Mouse (Mus musculus) cerebellum, postnatal 10 days (tissue): ENCODE measurements at regions not wholly inside any gene's neighbourhood (a gene's known extent, or its start where the extent isn't known, plus 50 kb on each side); places are given as distances from the start of the nearest gene placed in this dataset.
A peak's percentile ranks its signal among the peaks of the same experiment; 100 is the strongest.

Experiments
- DNase-seq, 2 experiments: peaks; one replicate each; pipeline ENCODE4 v3.0.0; 2021; ENCODE audit warnings: mixed read lengths in 2 of 2

DNA sequence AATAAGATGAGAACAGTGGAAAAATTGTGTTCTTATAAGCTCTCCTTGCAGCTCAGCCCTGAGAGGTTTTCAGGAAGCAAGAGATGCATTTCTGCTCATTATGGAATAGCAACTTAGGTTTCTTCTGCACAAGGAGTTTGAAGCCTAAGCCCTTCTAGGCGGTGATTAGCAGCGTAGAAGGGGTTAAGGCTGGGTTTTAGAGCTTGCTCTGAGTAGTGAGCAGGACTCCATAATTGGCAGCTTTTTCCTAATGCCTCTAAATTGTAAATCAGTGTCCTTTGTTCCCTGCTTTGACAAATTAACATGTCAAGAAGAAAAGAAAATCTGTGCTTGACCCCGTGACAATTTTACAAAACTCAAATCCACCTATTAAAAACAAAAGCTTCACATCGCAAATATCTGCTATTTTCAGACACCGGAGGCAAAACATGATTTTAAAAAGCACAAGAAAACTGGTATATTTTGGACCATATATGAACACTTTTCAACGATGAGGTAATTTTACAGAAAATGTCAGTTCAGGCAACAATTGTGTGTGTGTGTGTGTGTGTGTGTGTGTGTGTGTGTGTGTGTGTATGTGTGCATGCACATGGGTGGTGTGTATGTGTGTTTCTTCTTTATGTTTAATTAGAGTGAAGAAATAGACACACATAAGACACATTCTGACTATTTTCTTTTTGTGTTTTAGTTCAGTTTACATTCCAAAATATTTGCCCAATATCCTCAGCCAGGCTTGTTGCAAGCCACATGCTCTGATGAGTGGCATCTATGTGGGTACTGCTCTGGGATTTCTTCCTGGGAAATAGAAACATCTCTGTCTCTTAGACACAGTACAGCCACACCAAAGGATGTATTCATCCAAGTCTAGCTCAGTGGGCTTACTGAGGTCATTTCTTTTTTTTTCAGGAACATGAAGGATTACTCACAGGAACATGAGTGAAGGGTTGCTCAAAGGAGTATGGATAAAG is 804.3 kb downstream of the Tmem132b start:
- no peak for DNase-seq

- no peak for DNase-seq
These were observed 806.3 kb downstream of the Tmem132b start for GRCm38 (mm10) chr5:126337884-126338283.

GRCm38 (mm10) chr5:126343570-126343969 is 812.0 kb downstream of the Tmem132b start:
- no peak for DNase-seq

DNA sequence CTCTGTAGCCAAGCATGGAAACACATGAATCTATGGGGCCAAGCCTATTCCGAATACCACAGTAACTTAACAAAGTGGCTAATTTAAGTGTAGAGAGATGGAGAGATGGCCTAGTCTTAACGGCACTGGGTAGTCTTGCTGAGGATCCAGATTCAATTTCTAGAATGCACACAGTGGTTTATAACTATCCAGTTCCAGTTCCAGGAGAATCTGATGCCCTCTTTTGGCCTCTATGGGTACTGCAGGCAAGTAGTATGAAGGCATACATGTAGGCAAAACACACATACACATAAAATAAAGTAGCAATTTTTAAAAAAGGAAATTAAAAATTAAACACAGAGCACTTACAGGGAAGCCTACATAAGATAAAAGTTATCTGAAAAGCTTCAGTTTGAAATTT is 819.4 kb downstream of the Tmem132b start:
- no peak for DNase-seq

DNA sequence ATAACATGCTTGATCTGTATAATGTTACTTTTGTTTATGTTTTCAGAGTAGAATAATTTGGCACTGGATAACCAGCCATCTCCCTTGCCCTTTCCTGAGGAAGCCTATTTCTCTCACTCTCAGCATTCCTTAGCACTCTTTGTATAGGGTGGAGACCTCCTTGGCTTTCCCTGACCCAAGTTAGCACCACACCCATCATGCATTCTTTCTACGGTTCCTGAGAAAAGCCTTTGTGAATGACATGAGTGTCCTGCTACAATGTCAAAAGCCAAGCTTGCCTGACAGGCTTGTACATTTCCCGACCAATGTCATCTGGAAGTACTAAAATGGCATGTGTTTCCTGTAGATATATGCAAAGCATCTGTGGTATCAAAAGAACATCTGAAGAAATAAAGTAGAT is 837.9 kb downstream of the Tmem132b start:
- DNase-seq = no peak

GRCm38 (mm10) chr5:126392306-126392705 is 849.3 kb upstream of the Tmem132c start:
- no peak for DNase-seq

DNA sequence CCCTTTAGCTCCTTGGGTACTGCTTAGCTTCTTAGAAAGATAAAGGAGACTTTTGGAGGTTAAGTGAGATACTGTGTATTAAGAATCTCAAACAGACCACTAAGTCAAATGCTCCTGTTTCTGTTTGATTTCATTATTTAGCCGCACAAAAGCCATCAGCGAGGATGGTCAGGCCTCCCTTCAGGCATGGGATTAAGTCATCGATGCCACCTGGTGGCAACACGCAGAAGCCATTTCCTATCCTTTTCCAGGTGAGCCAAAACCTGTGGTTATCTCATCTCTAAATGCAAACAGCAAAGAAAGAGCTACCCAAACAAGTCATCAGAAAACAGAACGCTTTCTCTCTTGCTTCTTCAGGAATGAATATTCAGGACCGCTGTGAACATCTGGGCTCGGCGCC is 846.3 kb upstream of the Tmem132c start:
- peak; percentile 61 to 64 for DNase-seq

DNA sequence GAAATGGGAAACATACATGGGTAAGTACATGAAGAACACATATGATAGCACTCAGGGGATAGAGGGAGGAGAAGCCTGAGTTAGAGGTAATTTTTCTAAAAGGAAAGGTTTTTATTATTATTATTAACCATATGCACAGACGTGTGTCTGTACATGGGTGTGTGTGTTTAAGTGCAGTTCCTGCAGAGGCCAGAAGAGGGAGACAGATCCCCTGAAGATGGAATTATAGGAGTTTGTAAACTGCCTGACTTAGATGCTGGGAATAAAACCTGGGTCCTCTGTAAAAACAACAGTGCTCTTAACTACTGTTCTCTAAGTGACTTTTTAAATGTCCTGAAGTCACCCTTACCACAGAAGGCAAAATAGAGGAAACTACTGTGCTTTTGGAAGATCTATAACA is 809.9 kb upstream of the Tmem132c start:
- DNase-seq = peak; percentile 6 to 7

GRCm38 (mm10) chr5:126438696-126439095 is 802.9 kb upstream of the Tmem132c start:
- no peak for DNase-seq

GRCm38 (mm10) chr5:126440516-126440915 is 801.1 kb upstream of the Tmem132c start:
- no peak for DNase-seq

- no peak for DNase-seq
These were observed 765.8 kb upstream of the Tmem132c start for GRCm38 (mm10) chr5:126475761-126476160.

- no peak for DNase-seq
These were observed 719.5 kb upstream of the Tmem132c start for GRCm38 (mm10) chr5:126522076-126522475.

DNA sequence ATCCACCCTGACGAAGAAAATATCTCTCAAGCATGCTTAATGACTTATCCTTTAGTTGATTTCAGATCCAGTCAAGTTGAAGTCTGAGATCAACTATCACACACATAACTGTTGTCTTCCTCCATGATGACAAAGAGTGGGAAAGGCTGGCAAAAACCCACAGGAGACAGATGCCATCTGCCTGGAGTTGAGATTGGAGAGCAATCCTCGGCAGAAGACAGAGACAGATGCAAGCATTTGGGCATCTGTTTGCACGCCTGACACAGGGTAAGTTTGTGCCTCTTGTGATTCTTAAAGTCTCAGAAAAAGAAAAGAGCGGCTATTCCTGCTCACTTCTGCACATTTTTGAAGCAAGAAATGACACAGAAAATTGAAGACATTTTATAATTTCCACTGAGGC is 715.7 kb upstream of the Tmem132c start:
- peak in 1 of 2 experiments; percentile 6 for DNase-seq

DNA sequence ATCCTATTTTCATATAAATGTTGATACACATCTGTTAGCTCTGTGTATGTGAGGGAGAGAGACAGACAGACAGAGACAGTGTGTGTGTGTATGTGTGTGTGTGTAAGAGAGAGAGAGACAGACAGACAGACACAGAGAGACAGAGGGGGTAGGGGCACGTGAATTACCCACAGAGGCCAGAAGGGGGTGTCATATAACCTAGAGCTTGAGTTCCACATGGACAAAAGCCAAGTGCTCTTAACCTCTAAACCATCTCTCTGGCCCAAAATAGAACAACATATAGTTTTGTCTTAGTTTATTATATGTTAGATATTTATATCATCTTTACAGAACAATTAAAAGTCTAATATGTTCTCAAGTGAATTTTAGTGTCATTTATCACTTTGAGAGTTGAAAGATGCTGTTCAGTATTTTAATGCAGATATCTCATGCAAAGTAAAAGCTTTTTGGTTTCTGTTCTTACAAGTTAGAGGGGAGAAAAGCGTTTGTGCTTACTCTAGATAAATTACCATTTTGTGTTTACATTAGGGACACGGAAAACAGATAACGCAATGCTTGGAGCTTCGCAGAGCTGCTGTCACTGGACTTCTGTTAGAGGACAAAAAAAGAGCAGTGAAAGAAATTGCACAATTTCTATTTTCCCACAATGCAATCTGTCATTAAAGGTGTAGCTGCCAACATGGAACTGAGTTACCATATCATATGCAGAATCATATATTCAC is 710.6 kb upstream of the Tmem132c start:
- DNase-seq = peak in 1 of 2 experiments; percentile 20

GRCm38 (mm10) chr5:126531528-126531894 is 710.1 kb upstream of the Tmem132c start:
- no peak for DNase-seq

DNA sequence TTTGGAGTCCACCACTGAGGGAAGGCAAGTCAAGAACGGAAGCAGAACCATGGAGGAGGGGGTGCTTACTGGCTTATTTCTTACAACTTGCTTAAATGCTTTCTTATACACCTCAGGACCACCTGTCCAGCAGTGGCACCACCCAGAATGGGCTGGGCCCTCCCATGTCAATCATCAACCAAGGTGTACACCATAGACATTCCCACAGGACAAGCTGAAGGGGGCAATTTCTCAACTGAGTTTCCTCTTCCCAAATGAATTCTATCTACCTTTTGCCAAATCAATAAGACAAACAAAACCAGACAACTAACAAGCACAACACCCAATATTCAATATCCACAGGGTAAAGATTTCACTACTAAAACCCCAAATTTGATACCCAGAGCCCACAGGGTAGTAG is 709.6 kb upstream of the Tmem132c start:
- no peak for DNase-seq

DNA sequence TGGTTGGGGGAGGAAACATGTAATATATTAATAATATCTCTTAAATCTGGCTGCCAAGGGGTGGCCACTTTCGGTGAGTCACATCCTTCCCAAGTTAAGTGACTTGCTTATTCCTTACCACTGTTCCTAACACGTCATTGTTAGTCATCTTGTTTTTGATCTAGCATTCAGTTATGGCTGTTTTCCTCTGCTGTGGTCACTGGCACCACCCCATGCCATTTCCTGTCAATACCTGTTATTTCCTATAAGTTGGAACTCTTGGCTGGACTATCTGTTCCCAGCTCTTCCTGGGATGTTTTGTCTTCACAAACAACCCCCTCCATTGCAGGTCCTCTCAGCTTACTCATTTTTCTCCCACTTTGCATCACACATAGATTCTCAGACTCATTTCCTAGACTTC is 703.5 kb upstream of the Tmem132c start:
- DNase-seq = no peak

DNA sequence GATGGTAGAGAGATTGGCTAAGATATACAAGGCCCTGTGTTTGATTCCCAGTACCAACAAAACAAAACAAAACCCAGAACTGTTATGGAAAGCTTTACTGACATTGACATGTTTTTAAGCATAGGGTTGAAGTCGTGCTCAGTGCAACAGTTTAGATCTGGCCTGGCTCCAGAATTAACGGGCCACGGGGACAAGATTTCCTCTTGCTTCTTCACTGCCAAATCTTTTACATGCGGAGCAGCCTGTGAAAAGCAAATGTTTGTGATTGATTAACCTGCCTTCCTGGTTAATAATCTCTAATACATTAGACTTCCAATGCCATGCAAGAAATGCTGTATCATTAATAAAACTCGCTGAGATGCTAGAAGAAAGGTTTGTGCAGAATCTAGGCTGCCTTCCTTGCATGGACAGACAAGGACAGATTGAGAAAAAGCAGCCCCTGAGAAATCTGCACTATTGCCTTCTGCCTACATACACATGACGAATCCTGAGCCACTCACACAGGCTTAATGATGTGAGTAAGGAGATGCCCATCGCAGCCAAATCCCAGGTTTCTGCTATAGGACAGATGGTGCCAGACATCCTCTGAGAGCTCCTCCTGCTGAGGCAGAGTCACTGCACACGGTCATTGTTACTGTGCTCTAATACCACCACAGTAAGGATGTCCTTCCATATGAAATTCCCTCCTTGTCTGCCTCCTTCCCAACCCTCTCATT is 697.2 kb upstream of the Tmem132c start:
- peak; percentile 67 to 78 for DNase-seq

DNA sequence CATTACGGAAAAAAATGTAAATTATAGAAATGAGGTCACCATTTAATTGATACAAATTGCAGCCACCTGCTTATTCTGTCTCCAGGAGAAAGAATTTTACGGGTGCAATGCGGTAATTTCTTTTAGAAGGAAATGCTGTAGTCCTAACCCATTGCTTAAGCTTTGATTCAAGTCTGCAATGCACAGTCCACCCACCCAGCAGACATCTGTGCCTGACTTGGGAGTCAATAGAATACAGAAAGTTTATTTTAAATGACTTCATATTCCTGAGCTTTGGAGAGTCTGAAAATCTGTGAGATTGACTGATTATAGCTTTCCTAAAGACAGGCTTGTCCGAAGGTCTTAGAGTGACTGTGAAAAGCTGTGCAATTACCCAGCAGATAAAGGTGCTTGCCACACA is 693.8 kb upstream of the Tmem132c start:
- DNase-seq = no peak

DNA sequence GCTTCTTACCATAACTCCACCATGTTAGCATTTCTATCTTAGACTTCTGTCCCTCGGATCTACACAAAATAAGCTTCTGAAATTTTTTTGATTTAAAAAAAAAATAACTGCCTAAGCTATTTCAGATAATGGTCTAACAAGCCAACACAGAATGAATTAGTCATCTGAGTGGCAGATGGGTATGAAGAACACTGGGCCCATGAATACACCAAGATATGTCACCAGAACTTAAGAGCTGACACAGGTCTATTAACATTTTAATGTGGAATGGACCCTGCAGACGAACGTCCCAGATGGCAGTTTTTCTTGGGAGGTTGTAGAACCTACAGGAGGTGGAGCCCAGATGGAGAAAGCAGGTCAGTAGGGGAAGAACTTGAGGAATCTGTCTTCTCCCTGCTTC is 689.9 kb upstream of the Tmem132c start:
- DNase-seq = no peak

GRCm38 (mm10) chr5:126559011-126559410 is 682.6 kb upstream of the Tmem132c start:
- DNase-seq = no peak

DNA sequence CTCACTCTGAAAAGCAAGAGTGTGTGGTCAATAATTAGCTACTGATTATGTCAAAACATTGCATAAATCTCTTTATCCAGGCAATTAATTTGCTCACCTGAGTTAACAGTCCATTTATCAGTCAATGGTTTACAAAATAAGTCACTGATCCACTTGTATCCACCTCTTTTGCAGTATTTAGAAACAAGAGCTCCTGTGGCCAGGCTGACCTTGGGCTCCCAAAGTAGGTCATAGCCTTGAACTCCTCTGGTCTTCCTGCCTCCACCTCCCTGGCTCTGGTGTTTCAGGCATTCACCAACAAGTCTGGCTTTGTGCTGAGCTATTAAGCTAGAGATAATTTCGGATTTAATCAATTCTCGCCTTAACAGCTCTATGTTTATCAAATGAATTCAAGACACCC is 675.8 kb upstream of the Tmem132c start:
- DNase-seq = no peak

GRCm38 (mm10) chr5:126566226-126566625 is 675.4 kb upstream of the Tmem132c start:
- DNase-seq = no peak
